Mouse (Mus musculus) MEL (cell line): ENCODE measurements at regions not wholly inside any gene's neighbourhood (a gene's known extent, or its start where the extent isn't known, plus 50 kb on each side); places are given as distances from the start of the nearest gene placed in this dataset.

ENCODE experiments used
- DNase-seq: peaks from one replicate; pipeline ENCODE4 v3.0.0; 2011; ENCODE audit warnings: low read depth, low spot score
- H3K27ac ChIP-seq: 2 replicates; pipeline ENCODE4 v1.5.1; 2012; ENCODE audit warnings: low read depth, mild to moderate bottlenecking, control low read depth, low read length, moderate library complexity; ENCODE audit not compliant: control insufficient read depth
- H3K27me3 ChIP-seq, 2 experiments: fragments of 150-350 bp in 1 of 2; sonication (generic) in 1 of 2; 2 replicates each; pipeline ENCODE4 v1.6.1; 2012; ENCODE audit warnings: low read length in 2 of 2, mild to moderate bottlenecking in 2 of 2, improper control_type of control experiment in 1 of 2, moderate library complexity in 1 of 2; ENCODE audit not compliant: insufficient read depth in 2 of 2, control insufficient read depth in 1 of 2
- H3K36me3 ChIP-seq, 2 experiments: 2 replicates each; pipeline ENCODE4 v1.6.1; 2012 to 2014; ENCODE audit warnings: low read length in 2 of 2, improper control_type of control experiment in 1 of 2, inconsistent platforms in 1 of 2, mild to moderate bottlenecking in 1 of 2; ENCODE audit not compliant: insufficient read depth in 2 of 2, control insufficient read depth in 1 of 2
- H3K4me1 ChIP-seq, 2 experiments: fragments of 150-350 bp in 1 of 2; sonication (generic) in 1 of 2; 2 replicates each; pipeline ENCODE4 v1.6.1; 2012; ENCODE audit warnings: low read length in 2 of 2, improper control_type of control experiment in 1 of 2, mild to moderate bottlenecking in 1 of 2; ENCODE audit not compliant: insufficient read depth in 2 of 2, control insufficient read depth in 1 of 2
- H3K4me3 ChIP-seq, 2 experiments: fragments of 150-350 bp in 1 of 2; sonication (generic) in 1 of 2; 2 replicates each; pipeline ENCODE4 v1.5.1; 2012; ENCODE audit warnings: low read depth in 2 of 2, low read length in 2 of 2, mild to moderate bottlenecking in 2 of 2, moderate library complexity in 2 of 2, control low read depth in 1 of 2, improper control_type of control experiment in 1 of 2; ENCODE audit not compliant: control insufficient read depth in 1 of 2, insufficient read depth in 1 of 2
- H3K79me2 ChIP-seq: 2 replicates; pipeline ENCODE4 v1.6.1; 2012; ENCODE audit warnings: mild to moderate bottlenecking, low read length, moderate library complexity; ENCODE audit not compliant: control insufficient read depth, poor library complexity, insufficient read depth
- H3K9ac ChIP-seq: 2 replicates; pipeline ENCODE4 v1.6.1; 2012; ENCODE audit warnings: low read depth, mild to moderate bottlenecking, control low read depth, low read length, moderate library complexity; ENCODE audit not compliant: control insufficient read depth, poor library complexity, severe bottlenecking
- H3K9me3 ChIP-seq: fragments of 150-350 bp; sonication (generic); replicated peaks from 2 replicates; pipeline ENCODE4 v1.6.1; 2012; ENCODE audit warnings: mild to moderate bottlenecking, low read length, improper control_type of control experiment, moderate library complexity; ENCODE audit not compliant: insufficient read depth
- BHLHE40 ChIP-seq: IDR thresholded peaks from 2 replicates; pipeline ENCODE4 v1.6.1; 2012; ENCODE audit warnings: low read depth, mild to moderate bottlenecking, inconsistent platforms, low read length, improper control_type of control experiment, borderline replicate concordance
- CHD2 ChIP-seq: IDR thresholded peaks from 2 replicates; pipeline ENCODE4 v1.6.1; 2011; ENCODE audit warnings: low read length, improper control_type of control experiment
- GATA1 ChIP-seq: IDR thresholded peaks from 2 replicates; pipeline ENCODE4 v1.6.1; 2011; ENCODE audit warnings: low read depth, low read length, improper control_type of control experiment
- HCFC1 ChIP-seq: IDR thresholded peaks from 2 replicates; pipeline ENCODE4 v1.6.1; 2012; ENCODE audit warnings: low read depth, mild to moderate bottlenecking, inconsistent platforms, low read length, improper control_type of control experiment, moderate library complexity
- KAT2A ChIP-seq: conservative IDR thresholded peaks from 2 replicates; pipeline ENCODE4 v1.6.1; 2012; ENCODE audit warnings: low read depth, low read length, improper control_type of control experiment, inconsistent platforms
- MAZ ChIP-seq: IDR thresholded peaks from 2 replicates; pipeline ENCODE4 v1.6.1; 2012; ENCODE audit warnings: low read depth, mild to moderate bottlenecking, inconsistent platforms, low read length, improper control_type of control experiment
- POLR2A ChIP-seq, 2 experiments: IDR thresholded peaks; 2 replicates each; pipeline ENCODE4 v1.6.1; 2011 to 2012; ENCODE audit warnings: low read length in 2 of 2, mild to moderate bottlenecking in 2 of 2, control low read depth in 1 of 2, improper control_type of control experiment in 1 of 2, low read depth in 1 of 2, moderate library complexity in 1 of 2; ENCODE audit not compliant: control insufficient read depth in 1 of 2, insufficient read depth in 1 of 2, poor library complexity in 1 of 2
- POLR2AphosphoS2 ChIP-seq: IDR thresholded peaks from 2 replicates; pipeline ENCODE4 v1.6.1; 2011; ENCODE audit warnings: low read length, improper control_type of control experiment
- SMC3 ChIP-seq: IDR thresholded peaks from 2 replicates; pipeline ENCODE4 v1.6.1; 2011; ENCODE audit warnings: low read depth, low read length, improper control_type of control experiment
- TCF12 ChIP-seq: IDR thresholded peaks from 2 replicates; pipeline ENCODE4 v1.6.1; 2014; ENCODE audit warnings: low read depth, mild to moderate bottlenecking, inconsistent platforms, low read length, improper control_type of control experiment, moderate library complexity
- UBTF ChIP-seq: IDR thresholded peaks from 2 replicates; pipeline ENCODE4 v1.6.1; 2012; ENCODE audit warnings: low read depth, mild to moderate bottlenecking, inconsistent platforms, low read length, improper control_type of control experiment, moderate library complexity, borderline replicate concordance; ENCODE audit not compliant: insufficient read depth
- USF1 ChIP-seq: IDR thresholded peaks from 2 replicates; pipeline ENCODE4 v1.6.1; 2014; ENCODE audit warnings: low read depth, mild to moderate bottlenecking, inconsistent platforms, low read length, improper control_type of control experiment, moderate library complexity
- ZC3H11A ChIP-seq: IDR thresholded peaks from 2 replicates; pipeline ENCODE4 v1.6.1; 2012; ENCODE audit warnings: low read depth, mild to moderate bottlenecking, inconsistent platforms, low read length, improper control_type of control experiment
- ZKSCAN1 ChIP-seq: IDR thresholded peaks from 2 replicates; pipeline ENCODE4 v1.6.1; 2012; ENCODE audit warnings: low read depth, mild to moderate bottlenecking, inconsistent platforms, low read length, improper control_type of control experiment, moderate library complexity
- ZMIZ1 ChIP-seq: IDR thresholded peaks from 2 replicates; pipeline ENCODE4 v1.6.1; 2012; ENCODE audit warnings: low read depth, mild to moderate bottlenecking, inconsistent platforms, low read length, improper control_type of control experiment, moderate library complexity
- ZNF384 ChIP-seq: IDR thresholded peaks from 2 replicates; pipeline ENCODE4 v1.6.1; 2012; ENCODE audit warnings: low read depth, mild to moderate bottlenecking, inconsistent platforms, low read length, improper control_type of control experiment

GRCm38 (mm10) chr1:15958661-15959060, 134.5 kb downstream of the 4930444P10Rik start:
- Histone ChIP-seq H3K36me3 (no peaks in the 10 kb centered on the region), H3K9ac (no peak overlapping the region), H3K4me3 (no peak overlapping the region), H3K27me3 (no peaks in the 10 kb centered on the region), H3K9me3 (no peaks in the 10 kb centered on the region), H3K27ac (no peak overlapping the region), H3K79me2 (no peaks in the 10 kb centered on the region), H3K4me1 (no peaks in the 10 kb centered on the region)
- TF ChIP-seq MAZ, result no peak
- no peak for TF ChIP-seq BHLHE40
- TF ChIP-seq KAT2A, result no peak
- no peak for TF ChIP-seq POLR2A (IDR thresholded peaks at IDR 0.05; ENCODE audit: control insufficient read depth in 1 of 2, insufficient read depth in 1 of 2, low read depth in 1 of 2, low read length in 2 of 2, poor library complexity in 1 of 2)
- TF ChIP-seq ZMIZ1, result no peak
- TF ChIP-seq ZC3H11A, result no peak
- TF ChIP-seq ZNF384, result no peak
- no peak for TF ChIP-seq POLR2AphosphoS2
- TF ChIP-seq USF1, result no peak
- TF ChIP-seq HCFC1, result no peak
- no peak for TF ChIP-seq CHD2
- DNase-seq, result peak; percentile 20

DNA sequence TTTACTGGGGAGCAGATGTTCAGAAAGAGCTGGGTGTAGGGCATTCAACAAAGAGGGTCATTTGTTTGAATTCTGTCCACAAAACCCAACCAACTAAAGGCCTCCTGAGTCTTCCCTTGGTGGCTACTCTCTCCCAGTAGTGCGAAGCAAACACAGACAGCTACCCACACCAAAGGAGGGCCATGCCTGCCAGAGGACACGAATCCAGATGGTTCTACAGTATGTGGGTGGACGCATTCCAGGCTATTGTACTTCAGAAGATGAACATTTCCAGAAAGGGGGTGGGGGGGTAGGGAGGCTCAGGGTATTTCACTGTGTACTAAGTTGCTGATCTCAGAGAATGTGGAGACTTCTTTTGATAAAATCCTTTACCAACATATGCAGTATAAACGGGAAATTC, 149.5 kb downstream of the 4930444P10Rik start:
- no peak for DNase-seq
- no peak for TF ChIP-seq ZKSCAN1
- TF ChIP-seq HCFC1, result no peak
- no peak for TF ChIP-seq SMC3
- Histone ChIP-seq H3K79me2 (no peaks in the 10 kb centered on the region), H3K36me3 (no peaks in the 10 kb centered on the region; a peak in 1 of 4 replicates), H3K9me3 (no peaks in the 10 kb centered on the region), H3K9ac (no peak overlapping the region), H3K4me3 (no peak overlapping the region), H3K27ac (no peak overlapping the region), H3K27me3 (no peaks in the 10 kb centered on the region; a peak in 2 of 4 replicates), H3K4me1 (no peaks in the 10 kb centered on the region)

- H3K27ac ChIP-seq, result no peak overlapping the region
- no peak overlapping the region for H3K4me3 ChIP-seq
- no peaks in the 10 kb centered on the region; a peak in 1 of 4 replicates for H3K36me3 ChIP-seq
- no peaks in the 10 kb centered on the region; a peak in 2 of 4 replicates for H3K27me3 ChIP-seq
- H3K4me1 ChIP-seq, result no peaks in the 10 kb centered on the region
- H3K9ac ChIP-seq, result no peak overlapping the region
- DNase-seq, result no peak
- H3K9me3 ChIP-seq, result no peaks in the 10 kb centered on the region
- H3K79me2 ChIP-seq, result no peaks in the 10 kb centered on the region
- TF ChIP-seq TCF12 (no peak), UBTF (no peak), GATA1 (no peak)
Observed at GRCm38 (mm10) chr1:15943041-15943440, 150.1 kb downstream of the 4930444P10Rik start.
